Mouse (Mus musculus) spleen, adult 2 months (tissue): ENCODE data around the gene Nuak1.

ENCODE experiments used
- CTCF ChIP-seq: fragments of 200-500 bp; IDR thresholded peaks from 2 replicates; pipeline ENCODE4 v1.5.1; 2011; ENCODE audit warnings: mild to moderate bottlenecking, inconsistent platforms; ENCODE audit not compliant: insufficient read depth, insufficient read length, insufficient replicate concordance; ENCODE audit errors: extremely low read depth
- POLR2A ChIP-seq: fragments of 200-500 bp; IDR thresholded peaks from 2 replicates; pipeline ENCODE4 v1.6.1; 2011; ENCODE audit warnings: low read depth, low read length, inconsistent platforms

- TF ChIP-seq POLR2A (no peak), CTCF (peak; percentile 65; the same call in 1 of the 2 replicates)
Measured at GRCm38 (mm10) chr10:84450654-84451053, 10.3 kb upstream of the Nuak1 start.
